Mouse (Mus musculus) neural tube, embryonic 15.5 days (tissue): ENCODE data around the gene Sp140. TPM values are rescaled to one million over a fixed set of nuclear protein-coding genes. Genes with fewer than 3 reads are reported as not detected.
"Not testable (repeated sequence)": the region's sequence is repeated elsewhere in the genome, so short reads cannot be mapped to it uniquely, and the experiment has no call there.

Experiments used
- ATAC-seq: fragments of 200-750 bp; cut with Nextera tagmentation; 2 replicates; pipeline ENCODE4 v1.8.0; 2017; ENCODE audit warnings: mild to moderate bottlenecking, moderate TSS enrichment, moderate library complexity; ENCODE audit not compliant: low FRiP score
- H3K27ac ChIP-seq: fragments of 300-500 bp; sonication (generic); replicated peaks from 2 replicates; pipeline ENCODE4 v1.5.1; 2015; ENCODE audit warnings: mild to moderate bottlenecking, inconsistent platforms
- H3K27me3 ChIP-seq: fragments of 300-500 bp; sonication (generic); replicated peaks from 2 replicates; pipeline ENCODE4 v1.6.1; 2015; ENCODE audit warnings: inconsistent platforms
- H3K36me3 ChIP-seq: fragments of 300-500 bp; sonication (generic); 2 replicates; pipeline ENCODE4 v1.6.1; 2015; ENCODE audit warnings: inconsistent platforms
- H3K4me1 ChIP-seq: fragments of 300-500 bp; sonication (generic); 2 replicates; pipeline ENCODE4 v1.6.1; 2015; ENCODE audit warnings: inconsistent platforms
- H3K4me2 ChIP-seq: fragments of 300-500 bp; sonication (generic); 2 replicates; pipeline ENCODE4 v1.6.1; 2015; ENCODE audit warnings: inconsistent platforms, mild to moderate bottlenecking, moderate library complexity
- H3K4me3 ChIP-seq: fragments of 300-500 bp; sonication (generic); replicated peaks from 2 replicates; pipeline ENCODE4 v1.5.1; 2015; ENCODE audit warnings: mild to moderate bottlenecking, inconsistent platforms
- H3K9ac ChIP-seq: fragments of 300-500 bp; sonication (generic); replicated peaks from 2 replicates; pipeline ENCODE4 v1.6.1; 2015; ENCODE audit warnings: mild to moderate bottlenecking, inconsistent platforms
- H3K9me3 ChIP-seq: fragments of 300-500 bp; sonication (generic); replicated peaks from 2 replicates; pipeline ENCODE4 v1.6.1; 2016; ENCODE audit warnings: inconsistent platforms
- WGBS: fragments of 180-500 bp; shearing (Covaris S2); methylation state at CpG from one replicate; pipeline ENCODE4 v1.1.7; 2015; ENCODE audit warnings: mixed read lengths; 5-methylcytosine and 5-hydroxymethylcytosine counted together
- polyA plus RNA-seq: library from polyadenylated mRNA; unstranded; fragments of >200 nt; fragmentation: Nextera tagmentation; extraction: Ambion mirVana; gene quantifications from 2 replicates; pipeline ENCODE4 v1.2.1, GENCODE M21; 2015

The Sp140 gene
- polyA plus RNA-seq, 1 experiment from 2014 or later = 0.44 TPM

- 79% methylated on average over 13 of the region's 13 CpGs for WGBS
These were observed 51.6 kb downstream of the Sp140 start for GRCm38 (mm10) chr1:85651770-85652275.

DNA sequence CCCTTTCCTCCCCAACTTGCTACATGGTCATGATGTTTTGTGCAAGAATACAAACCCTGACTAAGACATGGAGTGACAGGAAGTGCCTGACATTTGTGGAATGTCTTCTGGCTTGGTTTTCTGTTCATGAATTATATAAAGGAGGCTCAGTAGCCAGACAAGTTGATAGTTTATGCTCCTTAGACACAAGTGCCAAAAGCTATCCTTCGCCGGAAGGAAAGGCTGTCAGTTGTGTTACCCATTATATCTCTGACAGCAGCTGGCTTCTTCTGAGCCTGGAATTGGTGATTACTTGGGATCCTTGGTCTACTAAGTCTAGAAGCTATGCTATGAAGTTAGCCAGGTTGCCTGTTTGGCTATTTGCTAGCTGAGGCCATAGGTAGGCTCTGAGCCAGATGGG lies 57.0 kb downstream of the Sp140 start:
- not testable (repeated sequence) for H3K27ac ChIP-seq, H3K4me2 ChIP-seq, H3K9me3 ChIP-seq, H3K4me3 ChIP-seq, H3K4me1 ChIP-seq, H3K27me3 ChIP-seq, H3K36me3 ChIP-seq, ATAC-seq, H3K9ac ChIP-seq
- WGBS = 99% methylated on average over 2 of the region's 2 CpGs

More at GRCm38 (mm10) chr1:85651770-85652275, 51.6 kb downstream of the Sp140 start:
- H3K27ac ChIP-seq, H3K4me2 ChIP-seq, H3K4me3 ChIP-seq, H3K9me3 ChIP-seq, H3K4me1 ChIP-seq, H3K36me3 ChIP-seq, H3K27me3 ChIP-seq, H3K9ac ChIP-seq, ATAC-seq: not testable (repeated sequence)

- no peak for ATAC-seq
- Histone ChIP-seq H3K27me3 (no peaks in the 10 kb centered on the region), H3K27ac (no peak overlapping the region)
These were observed 64.1 kb downstream of the Sp140 start for GRCm38 (mm10) chr1:85664266-85664665.

DNA sequence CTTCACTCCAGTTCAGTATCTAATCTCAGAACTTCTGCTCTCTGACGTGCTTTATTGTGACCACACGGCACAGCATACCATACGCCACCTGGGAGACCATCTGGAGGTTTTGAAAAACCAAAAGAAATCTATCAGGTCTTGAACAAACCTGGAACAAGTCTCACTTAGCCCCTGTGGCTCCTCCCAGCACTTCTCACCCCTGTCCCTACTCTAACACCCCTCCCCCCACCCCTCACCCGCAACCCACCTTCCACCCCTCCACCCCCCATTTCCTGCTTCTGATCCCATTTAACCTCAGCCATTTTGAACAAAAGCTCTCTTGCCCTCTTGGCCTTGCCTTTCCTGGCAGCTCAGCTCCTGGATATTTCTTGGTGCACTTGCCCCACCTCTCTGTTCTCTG lies 80.0 kb downstream of the Sp140 start:
- no peak overlapping the region for H3K4me2 ChIP-seq
- WGBS = 77% methylated on average over 4 of the region's 4 CpGs
- no peak overlapping the region for H3K9ac ChIP-seq
- no peak overlapping the region for H3K27ac ChIP-seq
- H3K36me3 ChIP-seq = no peaks in the 10 kb centered on the region
- ATAC-seq = no peak
- H3K4me1 ChIP-seq = no peaks in the 10 kb centered on the region
- H3K27me3 ChIP-seq = no peaks in the 10 kb centered on the region
- no peak overlapping the region for H3K4me3 ChIP-seq
- no peaks in the 10 kb centered on the region for H3K9me3 ChIP-seq

More at GRCm38 (mm10) chr1:85664266-85664665, 64.1 kb downstream of the Sp140 start:
- H3K9me3 ChIP-seq = no peaks in the 10 kb centered on the region
- H3K4me1 ChIP-seq = no peaks in the 10 kb centered on the region
- no peaks in the 10 kb centered on the region for H3K36me3 ChIP-seq
- H3K4me2 ChIP-seq = no peak overlapping the region
- H3K4me3 ChIP-seq = no peak overlapping the region
- no peak overlapping the region for H3K9ac ChIP-seq

DNA sequence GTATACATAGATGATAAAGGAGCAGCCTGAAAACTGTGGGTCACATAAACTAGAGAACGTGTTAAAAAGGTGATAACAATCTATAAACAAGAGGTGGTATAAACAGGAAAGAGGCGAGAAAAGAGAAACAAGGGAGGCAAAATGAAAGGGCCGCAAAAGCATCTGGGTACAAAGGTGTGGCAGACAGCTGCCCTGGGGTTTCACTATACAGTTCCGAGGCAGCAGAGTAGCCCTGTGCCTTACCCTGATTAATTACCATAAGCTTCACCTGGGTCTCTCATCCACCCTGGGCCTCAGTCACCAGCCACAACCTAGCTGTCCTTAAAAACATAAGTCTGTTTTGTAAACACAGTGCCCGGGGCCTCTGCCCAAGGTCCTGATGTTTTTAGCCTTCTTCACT lies 86.5 kb downstream of the Sp140 start:
- no peaks in the 10 kb centered on the region for H3K4me1 ChIP-seq
- no peak overlapping the region for H3K4me3 ChIP-seq
- H3K36me3 ChIP-seq = no peaks in the 10 kb centered on the region
- 72% methylated on average over 5 of the region's 5 CpGs for WGBS
- H3K9ac ChIP-seq = no peak overlapping the region
- no peaks in the 10 kb centered on the region for H3K9me3 ChIP-seq
- H3K27me3 ChIP-seq = no peaks in the 10 kb centered on the region
- no peak overlapping the region for H3K4me2 ChIP-seq
- H3K27ac ChIP-seq = no peak overlapping the region
- no peak for ATAC-seq

- Histone ChIP-seq H3K9ac (no peak overlapping the region), H3K4me1 (no peaks in the 10 kb centered on the region), H3K27me3 (no peaks in the 10 kb centered on the region), H3K4me3 (no peak overlapping the region), H3K4me2 (no peak overlapping the region), H3K36me3 (no peaks in the 10 kb centered on the region), H3K27ac (no peak overlapping the region), H3K9me3 (no peaks in the 10 kb centered on the region)
- WGBS = 79% methylated on average over 5 of the region's 5 CpGs
- no peak for ATAC-seq
These were observed 87.2 kb downstream of the Sp140 start for GRCm38 (mm10) chr1:85687346-85687745.

DNA sequence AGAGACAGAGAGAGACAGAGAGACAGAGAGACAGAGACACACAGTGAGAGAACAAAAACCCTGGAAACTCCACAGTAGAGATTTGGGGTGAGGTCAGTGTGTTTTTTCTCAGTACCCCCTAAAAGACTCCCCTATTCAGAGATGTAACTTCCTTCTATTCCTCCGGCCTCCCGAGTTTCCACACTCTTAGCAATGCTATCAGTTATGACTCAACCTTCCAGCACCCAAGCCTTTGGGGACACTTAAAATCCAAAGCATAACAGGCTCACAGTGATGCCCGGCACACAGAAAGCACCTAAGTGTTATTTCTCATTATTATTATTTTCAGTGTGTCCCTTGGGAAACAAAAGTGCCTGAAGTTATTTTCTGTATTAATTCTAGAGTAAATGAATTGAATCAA lies 90.4 kb downstream of the Sp140 start:
- Histone ChIP-seq H3K9ac (no peak overlapping the region), H3K27ac (no peak overlapping the region), H3K36me3 (no peaks in the 10 kb centered on the region), H3K4me1 (no peaks in the 10 kb centered on the region), H3K4me3 (no peak overlapping the region), H3K27me3 (no peaks in the 10 kb centered on the region), H3K4me2 (no peak overlapping the region), H3K9me3 (no peaks in the 10 kb centered on the region)
- no peak for ATAC-seq
- 89% methylated on average over 3 of the region's 3 CpGs for WGBS

- H3K27ac ChIP-seq = no peak overlapping the region
- H3K4me3 ChIP-seq = no peak overlapping the region
- no peak overlapping the region for H3K9ac ChIP-seq
- 85% methylated on average over 1 of the region's 1 CpGs for WGBS
- no peaks in the 10 kb centered on the region for H3K27me3 ChIP-seq
- no peaks in the 10 kb centered on the region for H3K36me3 ChIP-seq
- H3K4me1 ChIP-seq = no peaks in the 10 kb centered on the region
- ATAC-seq = no peak
- no peak overlapping the region for H3K4me2 ChIP-seq
- H3K9me3 ChIP-seq = no peaks in the 10 kb centered on the region
These were observed 92.1 kb downstream of the Sp140 start for GRCm38 (mm10) chr1:85692281-85692680.

GRCm38 (mm10) chr1:85693280-85693679 lies 93.1 kb downstream of the Sp140 start:
- H3K9ac ChIP-seq = no peak overlapping the region
- H3K4me2 ChIP-seq = no peak overlapping the region
- 87% methylated on average over 3 of the region's 3 CpGs for WGBS
- H3K4me1 ChIP-seq = no peaks in the 10 kb centered on the region
- H3K9me3 ChIP-seq = no peaks in the 10 kb centered on the region
- H3K4me3 ChIP-seq = no peak overlapping the region
- no peak for ATAC-seq
- no peaks in the 10 kb centered on the region for H3K36me3 ChIP-seq
- no peaks in the 10 kb centered on the region for H3K27me3 ChIP-seq
- no peak overlapping the region for H3K27ac ChIP-seq

Other genes starting within 250 kb of the Sp140 start
- gene G530012D18Rik, start 24.7 kb upstream of the Sp140 start, polyA plus RNA-seq = not detected in 2 replicates
- 0.52 and 11.7 TPM in 2 replicates for gene Sp110, start 1.6 kb upstream of the Sp140 start, polyA plus RNA-seq
- 0.88 and 6.5 TPM in 2 replicates for gene Sp100, start 49.6 kb downstream of the Sp140 start, polyA plus RNA-seq
- 0.45 and 2.0 TPM in 2 replicates for gene A630001G21Rik, start 178.3 kb downstream of the Sp140 start, polyA plus RNA-seq
- 42.8 and 45.3 TPM in 2 replicates for gene Cab39, start 193.1 kb downstream of the Sp140 start, polyA plus RNA-seq